In genomic region chr11:68399548-68400020, GRCm38 (mm10) we compare ENCODE assay signal across 8 mouse cellular contexts. TPM values are rescaled to one million over a fixed set of nuclear protein-coding genes. Genes with fewer than 3 reads are reported as not detected.
DNase-seq lines count a peak whose midpoint lies in the region; ATAC-seq and TF ChIP-seq lines count a peak whose summit lies in the region.
"Had no signal": no experiment of that assay in that cellular context is flagged by ENCODE, and none has a peak within 500 bp of the region (broad histone marks: within the 10 kb centered on the region; RNA-seq: fewer than 3 reads in every experiment).

No protein-coding gene starts in this region.

- peak overlapping the region; percentile 95 for H3K4me2 ChIP-seq in hindbrain, embryonic 16.5 days (ENCODE audit: low read length)
- peak overlapping the region; percentile 59 for H3K4me2 ChIP-seq in liver, postnatal 0 days (ENCODE audit: low read depth, low read length)

- DNase-seq in testis, postnatal 14 days (ENCODE audit: low spot score): no peak
- DNase-seq in forebrain, embryonic 10.5 days (ENCODE audit: extremely low spot score, low spot score): peak; percentile 90
- DNase-seq in liver, postnatal 0 days: no peak
- DNase-seq in yolk sac, embryonic 10.5 days (ENCODE audit: low spot score): peak; percentile 38
- no peak for DNase-seq in gastrocnemius, postnatal 25 days

- under 1% methylated on average over 47 of the region's 47 CpGs for WGBS in forebrain, embryonic 10.5 days
- 0% methylated on average over 25 of the region's 47 CpGs for WGBS in hindbrain, embryonic 16.5 days
- 2% methylated on average over 45 of the region's 47 CpGs for WGBS in liver, postnatal 0 days (ENCODE audit: insufficient replicate concordance)

- peak overlapping the region; percentile 9; the same call in 1 of the 2 replicates for H3K4me3 ChIP-seq in testis, adult 2 months (ENCODE audit: control insufficient read depth, low read depth, low read length)
- peak overlapping the region; percentile 61 for H3K4me3 ChIP-seq in forebrain, embryonic 10.5 days
- peak overlapping the region; percentile 50 for H3K4me3 ChIP-seq in hindbrain, embryonic 16.5 days (ENCODE audit: low read length)
- peak overlapping the region; percentile 37 for H3K4me3 ChIP-seq in liver, postnatal 0 days (ENCODE audit: low read depth, low read length)

- peaks cover 3% of the 10 kb centered on the region; the same call in 1 of the 2 replicates for H3K9me3 ChIP-seq in forebrain, embryonic 10.5 days
- H3K9me3 ChIP-seq in hindbrain, embryonic 16.5 days (ENCODE audit: control insufficient read depth, low read length): no peaks in the 10 kb centered on the region
- H3K9me3 ChIP-seq in liver, postnatal 0 days (ENCODE audit: low read length): no peaks in the 10 kb centered on the region

- no peak overlapping the region for H3K27ac ChIP-seq in testis, adult 2 months (ENCODE audit: control insufficient read depth, insufficient read depth, low read depth, low read length)
- peak overlapping the region; percentile 89 for H3K27ac ChIP-seq in forebrain, embryonic 10.5 days
- H3K27ac ChIP-seq in hindbrain, embryonic 16.5 days (ENCODE audit: low read depth, low read length): peak overlapping the region; percentile 42; the same call in 1 of the 2 replicates
- H3K27ac ChIP-seq in liver, postnatal 0 days (ENCODE audit: low read depth): no peak overlapping the region

- H3K4me1 ChIP-seq in testis, adult 2 months (ENCODE audit: control insufficient read depth, insufficient read depth, low read length): peaks cover 2% of the 10 kb centered on the region
- peaks cover 44% of the 10 kb centered on the region for H3K4me1 ChIP-seq in forebrain, embryonic 10.5 days
- H3K4me1 ChIP-seq in hindbrain, embryonic 16.5 days (ENCODE audit: control insufficient read depth, insufficient read depth, low read depth, low read length): peaks cover 17% of the 10 kb centered on the region
- H3K4me1 ChIP-seq in liver, postnatal 0 days (ENCODE audit: insufficient read depth): peaks cover 6% of the 10 kb centered on the region

- peak; percentile 94 for ATAC-seq in hindbrain, embryonic 16.5 days
- ATAC-seq in liver, postnatal 0 days: no peak

- TF ChIP-seq CTCF in testis, adult 2 months (IDR thresholded peaks at IDR 0.05; ENCODE audit: control insufficient read depth, insufficient read depth, insufficient replicate concordance, low read depth, low read length): no peak
- TF ChIP-seq CTCF in liver, postnatal 0 days (IDR thresholded peaks at IDR 0.05; ENCODE audit: low read depth): no peak

- TF ChIP-seq EP300 in liver, postnatal 0 days (IDR thresholded peaks at IDR 0.05; ENCODE audit: low read depth): no peak

- no peaks in the 10 kb centered on the region for H3K36me3 ChIP-seq in testis, adult 2 months (ENCODE audit: control insufficient read depth, insufficient read depth, low read length)
- no peaks in the 10 kb centered on the region for H3K36me3 ChIP-seq in forebrain, embryonic 10.5 days (replicated peaks)
- H3K36me3 ChIP-seq in hindbrain, embryonic 16.5 days (ENCODE audit: control insufficient read depth, insufficient read depth, low read length): no peaks in the 10 kb centered on the region
- no peaks in the 10 kb centered on the region for H3K36me3 ChIP-seq in liver, postnatal 0 days (replicated peaks; ENCODE audit: insufficient read depth, low read length)

- no peak for TF ChIP-seq POLR2A in testis, adult 2 months (IDR thresholded peaks at IDR 0.05; ENCODE audit: control insufficient read depth, low read depth, low read length)

- H3K9ac ChIP-seq in hindbrain, embryonic 16.5 days (ENCODE audit: low read depth, low read length): peak overlapping the region; percentile 64
- H3K9ac ChIP-seq in liver, postnatal 0 days (replicated peaks): no peak overlapping the region

- no peaks in the 10 kb centered on the region; the same call in none of the 2 replicates for H3K27me3 ChIP-seq in testis, adult 2 months (ENCODE audit: control insufficient read depth, insufficient read depth, low read length)
- peaks cover 100% of the 10 kb centered on the region for H3K27me3 ChIP-seq in forebrain, embryonic 10.5 days (ENCODE audit: poor library complexity, severe bottlenecking)
- H3K27me3 ChIP-seq in hindbrain, embryonic 16.5 days (replicated peaks; ENCODE audit: control insufficient read depth, insufficient read depth, low read length): peaks cover 33% of the 10 kb centered on the region
- H3K27me3 ChIP-seq in liver, postnatal 0 days (ENCODE audit: insufficient read depth, low read length): peaks cover 83% of the 10 kb centered on the region

RNA-seq across cellular contexts. Expression of gene Ntn1, which starts 1.0 kb away (rescaled TPM):
- 1.6 and 2.4 TPM in 2 replicates for polyA plus RNA-seq in testis, adult 2 months (2012; rRNA removed)
- 6.2 and 6.5 TPM in 2 replicates for polyA plus RNA-seq in forebrain, embryonic 10.5 days (2016; fragmentation: Nextera tagmentation; extraction: Ambion mirVana)
- polyA plus RNA-seq in hindbrain, embryonic 16.5 days (2015; fragmentation: Nextera tagmentation; extraction: Ambion mirVana): 13.3 and 21.7 TPM in 2 replicates
- polyA plus RNA-seq in liver, postnatal 0 days (2015; fragmentation: Nextera tagmentation; extraction: Ambion mirVana): 0.76 and 0.95 TPM in 2 replicates
- 1 to 10 TPM; 4.6 to 5.1 TPM for total RNA-seq in gastrocnemius, postnatal 25 days (2021)
- total RNA-seq: common myeloid progenitor, adult 5-6 weeks had no signal

RNA-seq across cellular contexts. Expression of gene Pik3r5, which starts 32.3 kb away (rescaled TPM):
- 0.69 and 0.77 TPM in 2 replicates for polyA plus RNA-seq in testis, adult 2 months (2012; rRNA removed)
- 0.83 and 0.86 TPM in 2 replicates for polyA plus RNA-seq in forebrain, embryonic 10.5 days (2016; fragmentation: Nextera tagmentation; extraction: Ambion mirVana)
- 0.26 and 0.44 TPM in 2 replicates for polyA plus RNA-seq in hindbrain, embryonic 16.5 days (2015; fragmentation: Nextera tagmentation; extraction: Ambion mirVana)
- 0.82 and 0.86 TPM in 2 replicates for polyA plus RNA-seq in liver, postnatal 0 days (2015; fragmentation: Nextera tagmentation; extraction: Ambion mirVana)
- under 1 TPM; 0.31 to 0.51 TPM for total RNA-seq in gastrocnemius, postnatal 25 days (2021)

Comparison
In these comparisons a context has a peak if more than half of its experiments do, and no peak if none do; other contexts are left out.
1. H3K27ac ChIP-seq: peak in forebrain, embryonic 10.5 days (single experiment) and hindbrain, embryonic 16.5 days (single experiment); none in testis, adult 2 months (single experiment) and liver, postnatal 0 days (single experiment).
2. H3K4me3 ChIP-seq: peak in every context shown above with its lines; median percentile 61 in forebrain, embryonic 10.5 days; 50 in hindbrain, embryonic 16.5 days; 37 in liver, postnatal 0 days; 9 in testis, adult 2 months.
3. DNase-seq: peak in forebrain, embryonic 10.5 days (single experiment) and yolk sac, embryonic 10.5 days (single experiment); none in testis, postnatal 14 days (single experiment), liver, postnatal 0 days (single experiment) and gastrocnemius, postnatal 25 days (single experiment).